Mouse (Mus musculus) liver, embryonic 14.5 days (tissue): ENCODE data around the gene Ythdf1. TPM values are rescaled to one million over a fixed set of nuclear protein-coding genes. Genes with fewer than 3 reads are reported as not detected.

Experiments used
- ATAC-seq: fragments of 200-750 bp; cut with Nextera tagmentation; 2 replicates; pipeline ENCODE4 v1.8.0; 2017; ENCODE audit warnings: moderate number of reproducible peaks, mild to moderate bottlenecking, moderate library complexity; ENCODE audit not compliant: insufficient read depth
- DNase-seq, 3 experiments: peaks; one replicate each; pipeline ENCODE4 v3.0.0-alpha.2; 2012 to 2013; ENCODE audit warnings: low read depth in 3 of 3, low spot score in 3 of 3
- H3K27ac ChIP-seq: fragments of 300-500 bp; sonication (generic); 2 replicates; pipeline ENCODE4 v1.5.1; 2014; ENCODE audit warnings: moderate library complexity, mild to moderate bottlenecking, control low read depth, inconsistent platforms
- H3K27me3 ChIP-seq: fragments of 300-500 bp; sonication (generic); 2 replicates; pipeline ENCODE4 v1.6.1; 2014; ENCODE audit warnings: mild to moderate bottlenecking, low read length, moderate library complexity; ENCODE audit not compliant: control insufficient read depth, insufficient read depth
- H3K36me3 ChIP-seq: fragments of 300-500 bp; sonication (generic); replicated peaks from 2 replicates; pipeline ENCODE4 v1.6.1; 2014; ENCODE audit warnings: low read depth; ENCODE audit not compliant: control insufficient read depth, insufficient read depth
- H3K4me1 ChIP-seq, 2 experiments: fragments of 200-500 bp in 1 of 2; fragments of 300-500 bp in 1 of 2; sonication (generic) in 1 of 2; replicated peaks; 2 replicates each; pipeline ENCODE4 v1.6.1; 2012 to 2014; ENCODE audit warnings: antibody characterized with exemption in 1 of 2, inconsistent platforms in 1 of 2, low read length in 1 of 2; ENCODE audit not compliant: control insufficient read depth in 2 of 2, insufficient read depth in 2 of 2
- H3K4me2 ChIP-seq: fragments of 300-500 bp; sonication (generic); 2 replicates; pipeline ENCODE4 v1.6.1; 2014; ENCODE audit warnings: low read depth, mild to moderate bottlenecking, control low read depth, moderate library complexity
- H3K4me3 ChIP-seq, 2 experiments: fragments of 200-500 bp in 1 of 2; fragments of 300-500 bp in 1 of 2; sonication (generic) in 1 of 2; 2 replicates each; pipeline ENCODE4 v1.5.1; 2012 to 2014; ENCODE audit warnings: low read depth in 2 of 2, low read length in 2 of 2, mild to moderate bottlenecking in 2 of 2, control low read depth in 1 of 2, inconsistent platforms in 1 of 2, moderate library complexity in 1 of 2; ENCODE audit not compliant: insufficient read depth in 1 of 2
- H3K9ac ChIP-seq: fragments of 300-500 bp; sonication (generic); replicated peaks from 2 replicates; pipeline ENCODE4 v1.6.1; 2014; ENCODE audit warnings: mild to moderate bottlenecking, control low read depth, moderate library complexity
- H3K9me3 ChIP-seq: fragments of 300-500 bp; sonication (generic); 2 replicates; pipeline ENCODE4 v1.6.1; 2016; ENCODE audit warnings: low read length, mixed read lengths; ENCODE audit not compliant: control insufficient read depth
- CTCF ChIP-seq: IDR thresholded peaks from 2 replicates; pipeline ENCODE4 v1.5.1; 2016; ENCODE audit warnings: antibody characterized with exemption, low read depth, control low read depth
- EP300 ChIP-seq: IDR thresholded peaks from 2 replicates; pipeline ENCODE4 v1.6.1; 2016; ENCODE audit warnings: antibody characterized with exemption, low read depth
- WGBS: fragments of 180-500 bp; shearing (Covaris S2); extraction: QIAGEN DNeasy Blood & Tissue Kit; methylation state at CpG from one replicate; pipeline ENCODE4 v1.1.7; 2014; ENCODE audit not compliant: insufficient replicate concordance; 5-methylcytosine and 5-hydroxymethylcytosine counted together
- polyA plus RNA-seq, 2 experiments: library from polyadenylated mRNA; depleted of rRNA in 1 of 2; stranded (reverse) in 1 of 2; unstranded in 1 of 2; fragments of >200 nt; fragmentation: Nextera tagmentation in 1 of 2; extraction: Ambion mirVana in 1 of 2; gene quantifications; 2 replicates each; pipeline versions ENCODE4 v1.2.1 to v1.2.3; 2012 to 2014

The Ythdf1 gene
- polyA plus RNA-seq, 2 experiments = 18.5 to 22.7 TPM

GRCm38 (mm10) chr2:180952731-180953171 lies 32.0 kb upstream of the Ythdf1 start:
- Histone ChIP-seq H3K9ac (no peak overlapping the region), H3K9me3 (no peaks in the 10 kb centered on the region), H3K4me3 (no peak overlapping the region), H3K4me2 (no peak overlapping the region), H3K27me3 (peaks cover 40% of the 10 kb centered on the region), H3K36me3 (no peaks in the 10 kb centered on the region), H3K27ac (no peak overlapping the region), H3K4me1 (no peaks in the 10 kb centered on the region)
- no peak for DNase-seq
- ATAC-seq = no peak
- TF ChIP-seq CTCF (no peak), EP300 (no peak)
- 21% methylated on average over 9 of the region's 9 CpGs for WGBS

- Histone ChIP-seq H3K4me3 (no peak overlapping the region), H3K27me3 (peaks cover 27% of the 10 kb centered on the region), H3K9me3 (no peaks in the 10 kb centered on the region), H3K36me3 (no peaks in the 10 kb centered on the region), H3K4me1 (no peaks in the 10 kb centered on the region), H3K4me2 (no peak overlapping the region), H3K9ac (no peak overlapping the region), H3K27ac (no peak overlapping the region)
- 25% methylated on average over 1 of the region's 1 CpGs for WGBS
- DNase-seq = no peak
- no peak for ATAC-seq
- TF ChIP-seq EP300 (no peak), CTCF (no peak)
Observed at GRCm38 (mm10) chr2:180949947-180950346, 29.2 kb upstream of the Ythdf1 start.

- Histone ChIP-seq H3K27me3 (no peaks in the 10 kb centered on the region), H3K4me2 (no peak overlapping the region), H3K4me3 (no peak overlapping the region), H3K4me1 (no peaks in the 10 kb centered on the region), H3K27ac (no peak overlapping the region), H3K9me3 (no peaks in the 10 kb centered on the region), H3K36me3 (no peaks in the 10 kb centered on the region), H3K9ac (no peak overlapping the region)
- no peak for TF ChIP-seq CTCF
- ATAC-seq (no peak), DNase-seq (no peak)
Observed at GRCm38 (mm10) chr2:180941869-180942268, 21.1 kb upstream of the Ythdf1 start.

GRCm38 (mm10) chr2:180940187-180940586 lies 19.4 kb upstream of the Ythdf1 start:
- Histone ChIP-seq H3K9me3 (no peaks in the 10 kb centered on the region), H3K9ac (no peak overlapping the region), H3K27ac (no peak overlapping the region), H3K4me3 (no peak overlapping the region), H3K4me1 (no peaks in the 10 kb centered on the region), H3K36me3 (no peaks in the 10 kb centered on the region), H3K27me3 (no peaks in the 10 kb centered on the region), H3K4me2 (no peak overlapping the region)
- DNase-seq (no peak), ATAC-seq (no peak)
- TF ChIP-seq EP300 (no peak), CTCF (no peak)

- H3K36me3 ChIP-seq = no peaks in the 10 kb centered on the region
- no peak for ATAC-seq
Observed at GRCm38 (mm10) chr2:180932418-180932817, 11.7 kb upstream of the Ythdf1 start.

GRCm38 (mm10) chr2:180928723-180929122 lies 8.0 kb upstream of the Ythdf1 start, which contains the start of gene Birc7:
Gene Birc7 (plus strand): TSS chr2:180929023.
- ATAC-seq = no peak
- no peak for DNase-seq
- TF ChIP-seq CTCF (no peak), EP300 (no peak)
- Histone ChIP-seq H3K9me3 (no peaks in the 10 kb centered on the region), H3K9ac (no peak within 1 kb of the TSS), H3K36me3 (no peaks in the 10 kb centered on the region), H3K4me1 (no peaks in the 10 kb centered on the region), H3K4me2 (no peak within 1 kb of the TSS), H3K27me3 (no peaks in the 10 kb centered on the region), H3K27ac (no peak within 1 kb of the TSS), H3K4me3 (no peak within 1 kb of the TSS)
- WGBS = 57% methylated on average over 4 of the region's 4 CpGs

More at GRCm38 (mm10) chr2:180932418-180932817, 11.7 kb upstream of the Ythdf1 start:
- WGBS = 44% methylated on average over 1 of the region's 1 CpGs
- no peak overlapping the region for H3K4me2 ChIP-seq
- no peak overlapping the region for H3K9ac ChIP-seq
- H3K4me3 ChIP-seq = no peak overlapping the region
- no peak overlapping the region for H3K27ac ChIP-seq
- H3K9me3 ChIP-seq = no peaks in the 10 kb centered on the region
- H3K4me1 ChIP-seq = no peaks in the 10 kb centered on the region
- no peaks in the 10 kb centered on the region for H3K27me3 ChIP-seq
- TF ChIP-seq CTCF (no peak), EP300 (no peak)
- DNase-seq = no peak
